Mouse (Mus musculus) left cerebral cortex, adult 2 months (tissue): Measurements from ENCODE around the gene Gdpgp1. TPM values are rescaled to one million over a fixed set of nuclear protein-coding genes. Genes with fewer than 3 reads are reported as not detected.

ENCODE experiments used
- DNase-seq, 2 experiments: peaks; one replicate each; pipeline ENCODE4 v3.0.0; 2021 to 2022; ENCODE audit warnings: low spot score in 2 of 2, mixed read lengths in 1 of 2; ENCODE audit errors: extremely low spot score in 1 of 2
- H3K27ac ChIP-seq: fragments of 200-600 bp; 2 replicates; pipeline ENCODE4 v1.8.1; 2022
- H3K4me3 ChIP-seq: fragments of 200-600 bp; 2 replicates; pipeline ENCODE4 v1.8.1; 2022
- CTCF ChIP-seq: fragments of 200-600 bp; IDR thresholded peaks from 2 replicates; pipeline ENCODE4 v1.8.1; 2022; ENCODE audit warnings: antibody characterized with exemption, mild to moderate bottlenecking, moderate library complexity
- intact Hi-C: fragments of 180-260 bp; cut with DNase I; formaldehyde crosslinking; loops from one replicate; pipeline ENCODE4 v1.15.1; 2025
- total RNA-seq, 2 experiments: library from RNA; stranded (reverse); gene quantifications; 2 replicates each; pipeline ENCODE4 v1.2.3; 2021

Gdpgp1 gene
- total RNA-seq, 2 experiments from 2014 or later, result 6.1 to 7.5 TPM

GRCm38 (mm10) chr7:80192226-80193061, 40.2 kb upstream of the Gdpgp1 start:
- DNase-seq, result peak; percentile 52 to 62
- no peak for TF ChIP-seq CTCF
- Histone ChIP-seq H3K27ac (peak overlapping the region; percentile 48), H3K4me3 (no peak overlapping the region)
- intact Hi-C loops, result no loop called here

DNA sequence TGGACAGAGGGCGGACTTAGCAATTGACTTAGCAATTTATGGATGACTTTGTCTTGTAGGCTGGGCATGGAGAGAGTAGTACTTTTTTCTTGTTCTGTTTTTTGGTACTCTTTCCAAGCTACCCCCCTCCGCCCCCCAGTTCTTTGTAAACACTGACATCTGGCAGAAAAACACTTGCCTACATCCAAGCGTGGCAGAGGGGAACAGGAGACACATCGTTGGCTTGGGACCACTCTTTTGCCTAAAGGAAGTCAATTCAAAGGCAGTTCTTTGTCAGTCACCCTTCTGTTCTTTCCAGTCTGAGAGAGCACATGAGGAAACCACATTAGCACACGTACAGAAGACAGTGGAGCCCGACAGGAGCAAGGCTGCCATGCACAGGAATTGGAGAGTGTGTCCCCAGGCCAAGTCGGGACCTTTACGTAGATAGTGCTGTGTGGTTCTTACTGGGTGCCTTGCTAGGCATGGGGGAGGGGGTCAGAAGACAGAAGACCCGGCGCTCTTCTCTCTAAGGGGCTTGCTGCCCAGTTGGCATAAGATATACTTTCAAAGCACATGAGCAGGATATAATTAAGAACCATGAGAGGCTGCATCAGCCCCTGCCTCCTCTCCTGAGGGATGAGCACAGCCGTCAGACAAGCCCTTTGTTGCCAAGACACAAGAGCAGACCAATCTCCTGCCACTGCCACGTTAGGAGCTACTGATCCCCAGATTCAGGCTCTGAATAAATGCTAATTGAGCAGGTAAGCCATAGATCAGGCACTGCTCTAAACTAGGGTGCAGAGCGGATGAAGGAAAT, 38.5 kb upstream of the Gdpgp1 start:
- intact Hi-C loops, result no loop called here
- no peak overlapping the region for H3K4me3 ChIP-seq
- no peak for TF ChIP-seq CTCF
- no peak overlapping the region for H3K27ac ChIP-seq
- no peak for DNase-seq

DNA sequence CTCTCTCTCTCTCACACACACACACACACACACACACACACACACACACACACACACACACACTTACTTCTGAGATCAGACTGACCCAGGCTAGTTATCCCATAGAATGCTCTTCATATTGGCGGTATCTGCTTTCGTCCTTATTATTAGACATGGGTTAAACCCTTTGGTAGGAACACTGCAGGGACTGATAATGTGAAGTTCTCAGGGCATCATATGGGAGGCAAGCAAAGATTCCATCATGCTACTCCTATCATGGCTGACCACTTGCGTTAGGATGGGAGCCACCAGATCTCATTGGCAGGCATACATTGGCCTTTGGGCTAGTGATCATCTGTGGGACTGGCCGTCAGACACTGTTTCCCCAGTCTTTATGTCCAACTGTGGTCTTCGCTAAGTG, 37.5 kb upstream of the Gdpgp1 start:
- no peak overlapping the region for H3K4me3 ChIP-seq
- DNase-seq, result no peak
- intact Hi-C loops, result loop anchor here (5.0 kb wide), 1 partner anchor 53 kb away; no protein-coding TSS in a partner anchor
- no peak for TF ChIP-seq CTCF
- no peak overlapping the region for H3K27ac ChIP-seq

DNA sequence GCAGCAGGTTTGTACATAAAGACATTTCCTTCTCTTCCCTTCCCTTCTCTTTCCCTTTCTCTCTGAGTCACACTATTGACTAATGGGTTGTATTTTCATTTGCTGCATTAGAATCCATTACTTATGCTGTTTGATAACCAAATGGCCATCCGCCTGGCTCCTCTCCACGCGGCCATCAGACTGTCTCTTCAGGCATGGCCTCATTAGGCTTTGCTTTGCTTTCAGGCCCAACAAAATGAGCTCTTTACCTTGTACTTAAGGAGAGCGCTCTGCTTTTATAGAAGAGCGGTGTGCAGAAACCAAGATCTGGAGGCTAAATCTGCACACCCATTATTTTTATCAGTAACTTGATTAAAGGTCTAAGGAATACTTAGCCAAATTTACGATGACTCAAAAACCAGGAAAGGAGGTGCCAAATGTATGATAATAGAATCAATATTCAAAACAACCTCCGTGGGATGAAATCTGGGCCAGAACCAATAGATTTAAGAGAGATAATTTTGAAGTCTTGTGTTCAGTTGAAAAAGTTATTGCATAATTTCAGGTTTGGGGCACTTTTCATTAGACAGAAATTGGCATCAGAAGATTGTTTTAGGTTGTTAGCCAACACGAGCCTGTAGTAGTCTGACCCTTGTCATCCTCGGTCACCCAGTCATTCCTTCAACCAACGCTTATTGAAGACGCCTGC, 36.9 kb upstream of the Gdpgp1 start:
- no peak for TF ChIP-seq CTCF

DNA sequence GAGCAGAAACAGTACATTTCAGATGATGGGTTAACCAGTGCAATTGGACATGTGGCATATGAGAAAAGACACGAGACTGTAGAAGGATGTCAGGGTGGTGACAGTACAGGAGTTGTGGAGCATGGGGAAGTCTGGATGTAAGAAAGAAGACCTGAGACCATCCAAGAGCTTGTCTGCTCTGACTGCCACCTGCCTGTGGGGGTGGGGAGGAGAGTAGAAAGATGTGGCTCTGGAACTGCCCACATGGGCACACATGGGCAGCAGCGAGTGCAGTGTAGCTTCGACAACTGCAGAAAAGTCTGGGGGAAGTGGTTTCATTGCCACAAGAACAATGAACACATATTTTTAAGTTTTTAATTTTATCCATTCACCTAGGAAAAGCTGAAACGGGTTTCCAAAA, 35.3 kb upstream of the Gdpgp1 start:
- no peak for DNase-seq
- Histone ChIP-seq H3K4me3 (peak overlapping the region; percentile 89; the same call in 1 of the 2 replicates), H3K27ac (peak overlapping the region; percentile 90)
- TF ChIP-seq CTCF, result no peak; the same call in 1 of the 2 replicates
- intact Hi-C loops, result loop anchor here (5.0 kb wide), 1 partner anchor 55 kb away; no protein-coding TSS in a partner anchor

More for the DNA sequence above, 36.9 kb upstream of the Gdpgp1 start:
- intact Hi-C loops, result loop anchor here (5.0 kb wide), 1 partner anchor 53 kb away; no protein-coding TSS in a partner anchor
- no peak for DNase-seq
- Histone ChIP-seq H3K27ac (no peak overlapping the region), H3K4me3 (no peak overlapping the region)

GRCm38 (mm10) chr7:80197941-80198778, 34.5 kb upstream of the Gdpgp1 start:
- H3K4me3 ChIP-seq, result peak overlapping the region; percentile 89
- TF ChIP-seq CTCF, result no peak
- intact Hi-C loops, result loop anchor here (5.0 kb wide), 1 partner anchor 56 kb away; no protein-coding TSS in a partner anchor
- peak; percentile 75 to 79 for DNase-seq
- peak overlapping the region; percentile 90 for H3K27ac ChIP-seq

DNA sequence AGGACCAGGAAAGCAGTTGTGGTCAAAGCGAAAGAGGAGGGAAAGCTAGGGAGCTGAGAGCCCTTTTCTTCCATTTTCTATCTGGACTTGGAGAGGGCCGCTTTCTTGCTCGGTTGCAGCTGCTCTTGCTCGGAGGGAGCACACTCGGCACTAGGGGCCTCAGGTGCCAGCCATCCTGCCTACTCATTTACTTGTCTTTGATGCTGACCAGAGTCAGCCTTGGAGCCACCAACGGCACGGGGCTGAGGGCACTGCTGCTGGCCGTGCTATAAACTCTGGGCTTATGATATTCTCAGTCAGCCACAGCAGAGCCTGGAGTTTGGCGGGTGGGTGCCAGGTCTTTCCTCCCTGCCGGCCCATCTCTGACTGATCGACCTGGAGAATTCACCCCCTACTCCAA, 33.8 kb upstream of the Gdpgp1 start:
- Histone ChIP-seq H3K4me3 (peak overlapping the region; percentile 89), H3K27ac (peak overlapping the region; percentile 90)
- TF ChIP-seq CTCF, result no peak
- intact Hi-C loops, result loop anchor here (5.0 kb wide), 1 partner anchor 57 kb away; no protein-coding TSS in a partner anchor
- no peak for DNase-seq

GRCm38 (mm10) chr7:80199286-80199685, 33.4 kb upstream of the Gdpgp1 start:
- no peak for DNase-seq
- H3K27ac ChIP-seq, result peak overlapping the region; percentile 90
- peak overlapping the region; percentile 89 for H3K4me3 ChIP-seq
- no peak for TF ChIP-seq CTCF
- intact Hi-C loops, result loop anchor here (5.0 kb wide), 1 partner anchor 57 kb away; no protein-coding TSS in a partner anchor

- intact Hi-C loops, result loop anchor here (5.0 kb wide), 1 partner anchor 58 kb away; no protein-coding TSS in a partner anchor
- no peak for DNase-seq
- 0 out of 2 replicates have a peak overlapping the region, but pooled peaks have one; percentile 15 for H3K27ac ChIP-seq
- TF ChIP-seq CTCF, result no peak
- H3K4me3 ChIP-seq, result peak overlapping the region; percentile 89
Observed at GRCm38 (mm10) chr7:80199851-80200587, 32.6 kb upstream of the Gdpgp1 start.

DNA sequence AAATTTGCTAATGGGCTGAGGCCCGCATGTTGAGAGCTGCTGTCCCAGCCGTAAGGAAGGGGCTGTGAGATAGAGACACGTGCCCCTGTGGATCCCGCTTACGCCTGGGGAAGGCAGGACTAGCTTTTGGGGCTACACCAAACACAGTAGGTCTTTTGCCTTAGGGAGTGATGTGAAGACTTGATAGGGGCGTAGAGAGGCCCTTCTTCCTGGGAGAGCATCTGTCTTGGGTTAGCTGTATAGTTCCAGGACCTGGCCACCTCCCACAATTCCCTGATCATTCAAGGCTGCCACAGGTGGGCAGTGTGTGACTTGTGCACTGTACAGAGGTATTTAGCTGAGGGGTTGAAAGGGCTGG, 32.1 kb upstream of the Gdpgp1 start:
- H3K4me3 ChIP-seq, result no peak overlapping the region
- no peak for TF ChIP-seq CTCF
- intact Hi-C loops, result no loop called here
- no peak for DNase-seq
- H3K27ac ChIP-seq, result no peak overlapping the region
